Mouse (Mus musculus): ENCODE results near the gene Arl15. TPM values are rescaled to one million over a fixed set of nuclear protein-coding genes. Genes with fewer than 3 reads are reported as not detected.

Arl15 gene
- polyA plus RNA-seq, 1 experiment from 2014 or later: 3.7 TPM

- no peak overlapping the region for H3K9ac ChIP-seq (ENCODE audit: low read length)
- no peaks in the 10 kb centered on the region for H3K27me3 ChIP-seq (ENCODE audit: control insufficient read depth, insufficient read depth, low read length)
- DNase-seq (ENCODE audit: low spot score) (no peak), ATAC-seq (ENCODE audit: low FRiP score, low TSS enrichment) (no peak)
- no peaks in the 10 kb centered on the region for H3K4me1 ChIP-seq (replicated peaks; ENCODE audit: control insufficient read depth, insufficient read depth)
- H3K9me3 ChIP-seq (ENCODE audit: control insufficient read depth, low read length): no peaks in the 10 kb centered on the region
- H3K36me3 ChIP-seq (ENCODE audit: control insufficient read depth, insufficient read depth, low read length): no peaks in the 10 kb centered on the region
- TF ChIP-seq EP300 (optimal IDR thresholded peaks at IDR 0.05) (no peak), CTCF (IDR thresholded peaks at IDR 0.05; ENCODE audit: low read depth) (no peak)
- H3K4me2 ChIP-seq (replicated peaks; ENCODE audit: low read depth): no peak overlapping the region
- WGBS: 53% methylated on average over 9 of the region's 9 CpGs
- H3K4me3 ChIP-seq (ENCODE audit: low read depth, low read length): no peak overlapping the region
- H3K27ac ChIP-seq (replicated peaks): no peak overlapping the region
These were observed 17.7 kb downstream of the Arl15 start for GRCm38 (mm10) chr13:113811910-113812592.

GRCm38 (mm10) chr13:113812593-113812975 is 18.3 kb downstream of the Arl15 start:
- Histone ChIP-seq H3K9ac (ENCODE audit: low read length) (no peak overlapping the region), H3K36me3 (ENCODE audit: control insufficient read depth, insufficient read depth, low read length) (no peaks in the 10 kb centered on the region), H3K9me3 (ENCODE audit: control insufficient read depth, low read length) (no peaks in the 10 kb centered on the region), H3K27ac (replicated peaks) (no peak overlapping the region), H3K27me3 (ENCODE audit: control insufficient read depth, insufficient read depth, low read length) (no peaks in the 10 kb centered on the region), H3K4me2 (replicated peaks; ENCODE audit: low read depth) (no peak overlapping the region), H3K4me1 (replicated peaks; ENCODE audit: control insufficient read depth, insufficient read depth) (no peaks in the 10 kb centered on the region), H3K4me3 (ENCODE audit: low read depth, low read length) (no peak overlapping the region)
- ATAC-seq (ENCODE audit: low FRiP score, low TSS enrichment): no peak
- TF ChIP-seq CTCF (IDR thresholded peaks at IDR 0.05; ENCODE audit: low read depth) (no peak), EP300 (optimal IDR thresholded peaks at IDR 0.05) (no peak)
- 61% methylated on average over 6 of the region's 6 CpGs for WGBS
- no peak for DNase-seq (ENCODE audit: low spot score)

- DNase-seq (ENCODE audit: low spot score) (no peak), ATAC-seq (ENCODE audit: low FRiP score, low TSS enrichment) (no peak)
- Histone ChIP-seq H3K4me3 (ENCODE audit: low read depth, low read length) (no peak overlapping the region), H3K27ac (replicated peaks) (no peak overlapping the region), H3K4me2 (replicated peaks; ENCODE audit: low read depth) (no peak overlapping the region), H3K36me3 (ENCODE audit: control insufficient read depth, insufficient read depth, low read length) (no peaks in the 10 kb centered on the region), H3K27me3 (ENCODE audit: control insufficient read depth, insufficient read depth, low read length) (no peaks in the 10 kb centered on the region), H3K4me1 (replicated peaks; ENCODE audit: control insufficient read depth, insufficient read depth) (no peaks in the 10 kb centered on the region), H3K9me3 (ENCODE audit: control insufficient read depth, low read length) (no peaks in the 10 kb centered on the region), H3K9ac (ENCODE audit: low read length) (no peak overlapping the region)
- 71% methylated on average over 8 of the region's 8 CpGs for WGBS
- TF ChIP-seq CTCF (IDR thresholded peaks at IDR 0.05; ENCODE audit: low read depth) (no peak), EP300 (optimal IDR thresholded peaks at IDR 0.05) (no peak)
These were observed 19.8 kb downstream of the Arl15 start for GRCm38 (mm10) chr13:113814121-113814520.

GRCm38 (mm10) chr13:113815697-113816420 is 21.6 kb downstream of the Arl15 start:
- no peak for ATAC-seq (ENCODE audit: low FRiP score, low TSS enrichment)
- WGBS: 48% methylated on average over 15 of the region's 15 CpGs
- Histone ChIP-seq H3K4me1 (replicated peaks; ENCODE audit: control insufficient read depth, insufficient read depth) (no peaks in the 10 kb centered on the region), H3K4me2 (replicated peaks; ENCODE audit: low read depth) (no peak overlapping the region), H3K9me3 (ENCODE audit: control insufficient read depth, low read length) (no peaks in the 10 kb centered on the region), H3K9ac (ENCODE audit: low read length) (no peak overlapping the region), H3K27ac (replicated peaks) (no peak overlapping the region), H3K27me3 (ENCODE audit: control insufficient read depth, insufficient read depth, low read length) (no peaks in the 10 kb centered on the region), H3K36me3 (ENCODE audit: control insufficient read depth, insufficient read depth, low read length) (no peaks in the 10 kb centered on the region), H3K4me3 (ENCODE audit: low read depth, low read length) (no peak overlapping the region)
- no peak for DNase-seq (ENCODE audit: low spot score)
- TF ChIP-seq EP300 (optimal IDR thresholded peaks at IDR 0.05) (no peak), CTCF (IDR thresholded peaks at IDR 0.05; ENCODE audit: low read depth) (no peak)

GRCm38 (mm10) chr13:113816421-113816810 is 22.1 kb downstream of the Arl15 start:
- H3K36me3 ChIP-seq (ENCODE audit: control insufficient read depth, insufficient read depth, low read length): no peaks in the 10 kb centered on the region
- no peak overlapping the region for H3K4me3 ChIP-seq (ENCODE audit: low read depth, low read length)
- H3K9ac ChIP-seq (ENCODE audit: low read length): no peak overlapping the region
- no peaks in the 10 kb centered on the region for H3K9me3 ChIP-seq (ENCODE audit: control insufficient read depth, low read length)
- TF ChIP-seq EP300 (optimal IDR thresholded peaks at IDR 0.05) (no peak), CTCF (IDR thresholded peaks at IDR 0.05; ENCODE audit: low read depth) (no peak)
- no peaks in the 10 kb centered on the region for H3K27me3 ChIP-seq (ENCODE audit: control insufficient read depth, insufficient read depth, low read length)
- DNase-seq (ENCODE audit: low spot score) (no peak), ATAC-seq (ENCODE audit: low FRiP score, low TSS enrichment) (no peak)
- 81% methylated on average over 6 of the region's 6 CpGs for WGBS
- no peaks in the 10 kb centered on the region for H3K4me1 ChIP-seq (replicated peaks; ENCODE audit: control insufficient read depth, insufficient read depth)
- H3K27ac ChIP-seq (replicated peaks): no peak overlapping the region
- no peak overlapping the region for H3K4me2 ChIP-seq (replicated peaks; ENCODE audit: low read depth)

- DNase-seq (ENCODE audit: low spot score) (no peak), ATAC-seq (ENCODE audit: low FRiP score, low TSS enrichment) (no peak)
- no peak overlapping the region for H3K4me3 ChIP-seq (ENCODE audit: low read depth, low read length)
- H3K9me3 ChIP-seq (ENCODE audit: control insufficient read depth, low read length): no peaks in the 10 kb centered on the region
- H3K4me1 ChIP-seq (replicated peaks; ENCODE audit: control insufficient read depth, insufficient read depth): 0 out of 2 replicates have a peak, but pooled peaks cover 2% of the 10 kb centered on the region
- no peaks in the 10 kb centered on the region for H3K27me3 ChIP-seq (ENCODE audit: control insufficient read depth, insufficient read depth, low read length)
- no peak overlapping the region for H3K27ac ChIP-seq (replicated peaks)
- no peak for TF ChIP-seq CTCF (IDR thresholded peaks at IDR 0.05; ENCODE audit: low read depth)
- TF ChIP-seq EP300 (optimal IDR thresholded peaks at IDR 0.05): no peak
- H3K36me3 ChIP-seq (ENCODE audit: control insufficient read depth, insufficient read depth, low read length): no peaks in the 10 kb centered on the region
- H3K9ac ChIP-seq (ENCODE audit: low read length): no peak overlapping the region
- no peak overlapping the region for H3K4me2 ChIP-seq (replicated peaks; ENCODE audit: low read depth)
- 87% methylated on average over 7 of the region's 7 CpGs for WGBS
These were observed 24.7 kb downstream of the Arl15 start for GRCm38 (mm10) chr13:113819006-113819405.
